Mouse (Mus musculus) embryo, embryonic 10 days (tissue): Measurements from ENCODE around the gene Angptl2.

Experiments used
- DNase-seq: peaks from one replicate; pipeline ENCODE4 v3.0.0-alpha.2; 2015; ENCODE audit warnings: low spot score

The Angptl2 gene

DNA sequence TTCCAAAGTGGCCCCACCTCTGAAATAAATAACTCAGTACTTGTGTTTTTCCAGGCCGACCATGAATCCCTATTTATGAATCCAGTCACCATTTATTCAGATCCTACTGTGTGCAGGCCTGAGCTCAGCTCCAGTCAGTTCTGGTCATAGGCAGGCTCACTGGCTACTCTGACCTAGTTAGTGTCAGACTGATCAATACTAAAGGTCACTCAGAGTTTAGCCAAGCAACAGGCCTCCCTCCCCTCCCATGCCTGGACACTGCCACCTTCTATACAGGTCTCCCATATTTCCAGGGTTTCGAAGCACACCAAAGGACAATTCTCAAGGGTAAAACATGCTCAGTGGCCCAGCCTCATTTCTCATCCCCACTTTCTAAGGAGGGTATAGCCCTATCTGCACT, 54.7 kb downstream of the Angptl2 start:
- no peak for DNase-seq

- no peak for DNase-seq
Measured at GRCm38 (mm10) chr2:33271511-33271910, 55.6 kb downstream of the Angptl2 start.

DNA sequence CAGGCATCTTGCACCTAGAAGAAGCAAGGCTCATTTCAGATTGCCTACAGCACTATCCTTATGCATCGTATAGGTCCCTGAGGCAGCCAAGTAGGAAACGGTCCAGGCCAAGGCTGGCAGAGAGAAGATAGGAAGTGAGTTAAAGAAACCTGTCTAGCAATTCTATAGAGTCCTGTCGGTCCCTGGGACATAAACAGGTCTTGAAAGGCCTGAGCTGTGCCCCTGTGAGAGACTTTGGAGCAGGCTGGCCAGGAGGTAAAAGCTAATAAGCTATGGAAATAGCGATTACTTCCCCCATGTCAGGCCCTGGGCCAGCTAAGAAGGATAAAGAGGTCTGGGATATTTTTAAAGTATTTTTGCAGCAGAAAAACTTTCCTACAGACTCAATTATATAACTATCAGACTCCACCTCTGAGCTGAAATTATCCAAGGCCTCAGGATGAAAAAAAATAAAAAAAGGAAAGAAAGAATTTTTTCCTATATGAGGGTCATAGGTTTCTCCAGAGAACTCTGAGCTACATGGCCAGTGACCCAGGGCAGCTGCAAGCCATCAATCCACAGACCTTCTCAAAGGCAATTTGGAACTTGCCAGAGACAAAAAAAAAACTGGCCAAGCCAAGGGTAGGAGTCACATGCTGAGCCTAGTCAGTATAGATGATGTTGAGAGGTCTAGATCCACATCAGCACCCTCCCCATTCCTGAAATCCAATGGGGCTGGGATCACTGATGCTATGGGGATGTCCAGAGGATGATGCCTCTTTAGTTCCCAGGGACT, 57.0 kb downstream of the Angptl2 start:
- no peak for DNase-seq

DNA sequence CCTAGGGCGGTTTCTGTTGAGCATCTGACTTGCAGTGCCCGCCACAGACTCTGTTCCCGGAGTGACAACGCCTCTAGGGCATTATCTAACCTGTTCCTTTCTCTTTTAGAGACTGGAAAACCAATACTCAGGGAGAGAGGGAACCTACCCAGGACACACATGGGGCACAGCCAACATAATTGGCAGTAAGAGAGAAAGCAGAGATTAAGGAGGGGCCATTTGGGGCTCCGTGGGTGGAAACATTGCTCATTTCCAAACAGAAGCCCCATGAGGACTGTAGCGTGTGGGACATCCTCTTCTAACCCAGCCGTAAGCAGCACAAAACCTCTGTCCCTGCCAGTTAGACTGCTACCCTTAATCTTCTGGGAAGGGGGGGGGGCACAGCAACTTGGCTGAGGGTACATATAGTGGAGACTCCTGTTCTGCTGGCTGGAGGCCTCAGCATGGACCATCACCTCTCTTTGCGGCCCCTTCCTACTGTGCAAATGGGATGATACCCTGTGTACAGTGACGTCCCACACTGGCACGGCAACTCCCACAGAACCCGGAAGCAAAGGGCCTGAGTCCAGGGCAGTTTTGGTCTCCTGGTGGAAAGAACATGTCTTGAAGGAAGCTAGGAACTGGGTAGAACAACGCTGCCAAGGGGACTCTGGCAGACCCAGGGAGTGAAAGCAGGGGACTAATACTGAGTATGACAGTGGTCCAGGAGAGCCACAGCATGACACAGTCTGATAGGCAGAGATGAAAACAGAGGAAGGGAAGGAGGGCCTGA, 59.0 kb downstream of the Angptl2 start:
- no peak for DNase-seq

GRCm38 (mm10) chr2:33279758-33280157, 63.9 kb downstream of the Angptl2 start:
- DNase-seq = no peak

- DNase-seq = no peak
Measured at GRCm38 (mm10) chr2:33280525-33280924, 64.7 kb downstream of the Angptl2 start.

- DNase-seq = no peak
Measured at GRCm38 (mm10) chr2:33281807-33282206, 65.9 kb downstream of the Angptl2 start.

DNA sequence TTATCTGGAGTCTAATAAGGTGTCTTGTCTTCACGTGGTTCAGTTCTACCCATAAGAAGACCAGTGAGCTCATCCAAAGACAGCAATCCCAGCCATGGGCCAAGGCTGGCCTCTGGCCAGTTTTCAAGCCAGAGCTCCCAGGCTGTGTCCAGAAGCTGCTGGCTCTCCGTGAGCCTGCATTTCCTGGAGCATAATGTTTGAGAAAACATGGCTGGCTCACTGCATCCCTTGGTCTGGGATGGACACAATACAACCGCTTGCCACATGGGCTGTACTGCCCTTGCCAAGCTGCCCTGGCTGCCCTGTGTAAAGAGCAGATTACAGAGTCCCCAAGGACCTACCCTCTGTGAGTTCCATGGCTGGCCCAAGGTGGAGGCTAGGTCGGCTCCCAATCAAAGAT, 67.0 kb downstream of the Angptl2 start:
- DNase-seq = no peak

GRCm38 (mm10) chr2:33283674-33284073, 67.8 kb downstream of the Angptl2 start:
- no peak for DNase-seq

- DNase-seq = no peak
Measured at GRCm38 (mm10) chr2:33288837-33289236, 73.0 kb downstream of the Angptl2 start.

DNA sequence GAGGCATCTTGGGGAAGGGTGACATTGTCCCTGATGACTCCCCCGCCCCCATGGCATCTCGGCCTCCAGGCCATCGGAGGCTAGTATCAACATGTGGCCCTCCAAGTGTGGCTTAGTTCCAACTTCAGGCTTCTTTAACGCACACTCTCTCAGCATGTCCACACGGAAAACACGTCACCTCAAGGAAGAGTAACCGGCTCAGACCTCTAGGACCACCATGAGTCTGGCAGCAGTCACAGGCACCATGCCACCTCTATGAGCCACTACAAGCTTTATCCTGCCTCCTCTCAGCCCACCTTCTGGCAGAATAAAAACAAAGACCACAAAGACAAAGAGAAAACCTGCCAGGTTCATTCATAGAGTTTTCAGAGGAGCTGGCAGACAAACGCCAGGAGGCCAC, 74.6 kb downstream of the Angptl2 start:
- no peak for DNase-seq

- DNase-seq = no peak
Measured at GRCm38 (mm10) chr2:33292057-33292456, 76.2 kb downstream of the Angptl2 start.

GRCm38 (mm10) chr2:33295115-33295514, 79.2 kb downstream of the Angptl2 start:
- no peak for DNase-seq
